Mouse (Mus musculus) layer of hippocampus, postnatal 25 days (tissue): Measurements from ENCODE around the gene Miip. TPM values are rescaled to one million over a fixed set of nuclear protein-coding genes. Genes with fewer than 3 reads are reported as not detected.

Experiments
- total RNA-seq, 2 experiments: library from RNA; stranded (reverse); gene quantifications; 2 replicates each; pipeline ENCODE4 v1.2.3; 2021

Miip gene
- total RNA-seq, 2 experiments from 2014 or later = 15.2 to 26.5 TPM

Other genes starting within 250 kb of the Miip start
- under 1 TPM; 0.31 to 0.44 TPM for gene Zfp979, start 226.3 kb downstream of the Miip start, total RNA-seq
- gene Zfp534, start 166.3 kb downstream of the Miip start, total RNA-seq = not detected
- gene Zfp984, start 59.0 kb downstream of the Miip start, total RNA-seq = 1 to 10 TPM; 1.9 to 2.7 TPM
- 10 to 100 TPM; 17.4 to 18.1 TPM for gene Zfp933, start 20.4 kb downstream of the Miip start, total RNA-seq
- gene Fv1, start 163 bp upstream of the Miip start, total RNA-seq = 1 to 10 TPM; 7.9 to 8.5 TPM
- 100 to 1,000 TPM; 191 to 194 TPM for gene Mfn2, start 35.9 kb upstream of the Miip start, total RNA-seq
- gene Plod1, start 68.0 kb upstream of the Miip start, total RNA-seq = 10 to 100 TPM; 21.7 to 25.2 TPM
- 10 to 100 TPM; 28.4 to 29.1 TPM for gene 2510039O18Rik, start 72.1 kb upstream of the Miip start, total RNA-seq
- gene Nppb, start 117.0 kb upstream of the Miip start, total RNA-seq = not detected
- gene Nppa, start 131.9 kb upstream of the Miip start, total RNA-seq = not detected
- 10 to 100 TPM; 70.9 to 73.9 TPM for gene Clcn6, start 170.0 kb upstream of the Miip start, total RNA-seq
- 10 to 100 TPM; 28.7 to 31.9 TPM for gene Mthfr, start 170.3 kb upstream of the Miip start, total RNA-seq
- 1 to 10 TPM; 6.2 to 6.9 TPM for gene Agtrap, start 219.2 kb upstream of the Miip start, total RNA-seq